Mouse (Mus musculus) ES-Bruce4 (cell line): Measurements from ENCODE around the gene Cyb5b. TPM values are rescaled to one million over a fixed set of nuclear protein-coding genes. Genes with fewer than 3 reads are reported as not detected.

Experiments
- H3K27ac ChIP-seq: 2 replicates; pipeline ENCODE4 v1.5.1; 2012; ENCODE audit warnings: low read length, inconsistent platforms; ENCODE audit not compliant: insufficient read depth
- H3K27me3 ChIP-seq: 2 replicates; pipeline ENCODE4 v1.6.1; 2012; ENCODE audit warnings: mild to moderate bottlenecking, low read length, inconsistent platforms; ENCODE audit not compliant: control insufficient read depth, poor library complexity, insufficient read depth, severe bottlenecking
- H3K36me3 ChIP-seq: 2 replicates; pipeline ENCODE4 v1.6.1; 2012; ENCODE audit warnings: inconsistent platforms, mild to moderate bottlenecking, low read length, moderate library complexity; ENCODE audit not compliant: control insufficient read depth, poor library complexity, insufficient read depth, severe bottlenecking
- H3K4me1 ChIP-seq: one replicate; pipeline ENCODE4 v1.8.1; 2011; ENCODE audit warnings: low read length; ENCODE audit not compliant: control insufficient read depth, insufficient read depth
- H3K4me3 ChIP-seq: 2 replicates; pipeline ENCODE4 v1.5.1; 2011; ENCODE audit warnings: low read depth, mild to moderate bottlenecking, low read length
- H3K9ac ChIP-seq: 2 replicates; pipeline ENCODE4 v1.6.1; 2012; ENCODE audit warnings: low read depth, mild to moderate bottlenecking, inconsistent platforms; ENCODE audit not compliant: poor library complexity, severe bottlenecking
- H3K9me3 ChIP-seq: replicated peaks from 2 replicates; pipeline ENCODE4 v1.6.1; 2012; ENCODE audit warnings: mild to moderate bottlenecking, low read length, inconsistent platforms; ENCODE audit not compliant: control insufficient read depth, poor library complexity, insufficient read depth, severe bottlenecking
- CTCF ChIP-seq: IDR thresholded peaks from one replicate; pipeline ENCODE4 v1.8.1; 2011; ENCODE audit warnings: low read depth, low read length
- EP300 ChIP-seq: IDR thresholded peaks from 2 replicates; pipeline ENCODE4 v1.6.1; 2011; ENCODE audit warnings: low read depth, low read length; ENCODE audit not compliant: insufficient read depth
- POLR2A ChIP-seq: IDR thresholded peaks from one replicate; pipeline ENCODE4 v1.8.1; 2011; ENCODE audit warnings: low read length; ENCODE audit not compliant: insufficient read depth
- polyA plus RNA-seq: library from polyadenylated mRNA; stranded (reverse); fragments of >200 nt; gene quantifications from 2 replicates; pipeline ENCODE4 v1.2.4, GENCODE M21; 2011; ENCODE audit warnings: low read depth; ENCODE audit not compliant: missing spikeins, insufficient read depth, insufficient read length

Cyb5b gene
- polyA plus RNA-seq, 1 experiment, result 102 TPM

- Histone ChIP-seq H3K4me1 (no peaks in the 10 kb centered on the region), H3K9me3 (no peaks in the 10 kb centered on the region), H3K36me3 (peaks cover 80% of the 10 kb centered on the region), H3K27ac (no peak overlapping the region), H3K9ac (no peak overlapping the region), H3K4me3 (no peak overlapping the region), H3K27me3 (no peaks in the 10 kb centered on the region)
- TF ChIP-seq EP300 (no peak), CTCF (no peak), POLR2A (no peak)
These were observed 22.7 kb downstream of the Cyb5b start for GRCm38 (mm10) chr8:107172969-107173645.

GRCm38 (mm10) chr8:107181122-107181521 is 30.7 kb downstream of the Cyb5b start:
- H3K36me3 ChIP-seq, result peaks cover 73% of the 10 kb centered on the region
- TF ChIP-seq POLR2A, result no peak
- TF ChIP-seq CTCF, result no peak
- TF ChIP-seq EP300, result no peak
- H3K27ac ChIP-seq, result no peak overlapping the region
- H3K9me3 ChIP-seq, result no peaks in the 10 kb centered on the region
- H3K9ac ChIP-seq, result no peak overlapping the region
- no peak overlapping the region for H3K4me3 ChIP-seq
- H3K27me3 ChIP-seq, result no peaks in the 10 kb centered on the region
- no peaks in the 10 kb centered on the region for H3K4me1 ChIP-seq

- Histone ChIP-seq H3K27ac (no peak overlapping the region), H3K9ac (no peak overlapping the region), H3K4me3 (no peak overlapping the region), H3K27me3 (no peaks in the 10 kb centered on the region), H3K36me3 (peaks cover 41% of the 10 kb centered on the region), H3K4me1 (no peaks in the 10 kb centered on the region), H3K9me3 (no peaks in the 10 kb centered on the region)
- TF ChIP-seq POLR2A (no peak), CTCF (no peak), EP300 (no peak)
These were observed 34.6 kb downstream of the Cyb5b start for GRCm38 (mm10) chr8:107184996-107185395.

- no peak overlapping the region for H3K9ac ChIP-seq
- no peak overlapping the region for H3K27ac ChIP-seq
- H3K4me3 ChIP-seq, result no peak overlapping the region
- no peak for TF ChIP-seq POLR2A
- H3K27me3 ChIP-seq, result no peaks in the 10 kb centered on the region
- no peaks in the 10 kb centered on the region for H3K9me3 ChIP-seq
- H3K4me1 ChIP-seq, result no peaks in the 10 kb centered on the region
- peaks cover 25% of the 10 kb centered on the region for H3K36me3 ChIP-seq
These were observed 36.4 kb downstream of the Cyb5b start for GRCm38 (mm10) chr8:107186659-107187390.

GRCm38 (mm10) chr8:107187631-107188030 is 37.2 kb downstream of the Cyb5b start:
- Histone ChIP-seq H3K27ac (no peak overlapping the region), H3K4me3 (no peak overlapping the region), H3K4me1 (no peaks in the 10 kb centered on the region), H3K36me3 (peaks cover 25% of the 10 kb centered on the region), H3K9me3 (no peaks in the 10 kb centered on the region), H3K9ac (no peak overlapping the region), H3K27me3 (no peaks in the 10 kb centered on the region)
- no peak for TF ChIP-seq POLR2A
- TF ChIP-seq CTCF, result no peak
- TF ChIP-seq EP300, result no peak

- no peak overlapping the region for H3K9ac ChIP-seq
- no peaks in the 10 kb centered on the region for H3K36me3 ChIP-seq
- no peaks in the 10 kb centered on the region for H3K27me3 ChIP-seq
- no peak for TF ChIP-seq EP300
- no peak for TF ChIP-seq POLR2A
- no peak for TF ChIP-seq CTCF
- H3K9me3 ChIP-seq, result no peaks in the 10 kb centered on the region
- no peak overlapping the region for H3K27ac ChIP-seq
- H3K4me3 ChIP-seq, result no peak overlapping the region
- no peaks in the 10 kb centered on the region for H3K4me1 ChIP-seq
These were observed 42.2 kb downstream of the Cyb5b start for GRCm38 (mm10) chr8:107192631-107193030.
